Mouse (Mus musculus) B cell, adult 62 days (primary cell): Measurements from ENCODE around the gene Nup107. TPM values are rescaled to one million over a fixed set of nuclear protein-coding genes. Genes with fewer than 3 reads are reported as not detected.

Experiments
- total RNA-seq: library from RNA; stranded (reverse); gene quantifications from 4 replicates; pipeline ENCODE4 v1.2.4, GENCODE M21; 2023

Gene Nup107
- 34.1 to 38.0 TPM (median 36.3 TPM) in 4 replicates for total RNA-seq

GRCm38 (mm10) chr10:117792141-117793091 lies at the start of gene Nup107:
TSS of gene Nup107 (minus strand) at chr10:117792705.

GRCm38 (mm10) chr10:117746297-117746883 lies 46.1 kb downstream of the Nup107 start, which contains the start of gene Slc35e3:
TSS of gene Slc35e3 (minus strand) at chr10:117746365.

GRCm38 (mm10) chr10:117710604-117711141 lies 81.8 kb downstream of the Nup107 start, which contains the start of gene Mdm2:
TSS of gene Mdm2 (minus strand) at chr10:117710758.

Other genes starting within 250 kb of the Nup107 start
- 68.6 to 81.3 TPM (median 76.8 TPM) in 4 replicates for gene Cpm, start 163.2 kb downstream of the Nup107 start, total RNA-seq
- gene Mdm2, start 81.9 kb downstream of the Nup107 start, total RNA-seq, result 138 to 158 TPM (median 148 TPM) in 4 replicates
- gene Slc35e3, start 46.3 kb downstream of the Nup107 start, total RNA-seq, result 10.2 to 11.7 TPM (median 11.2 TPM) in 4 replicates
- gene Rap1b, start 53.3 kb upstream of the Nup107 start, total RNA-seq, result 429 to 461 TPM (median 446 TPM) in 4 replicates